Mouse (Mus musculus): ENCODE measurements around the gene Gen1. TPM values are rescaled to one million over a fixed set of nuclear protein-coding genes. Genes with fewer than 3 reads are reported as not detected.

Gene Gen1
- 0.56 and 1.2 TPM in 2 replicates for polyA plus RNA-seq (2012; rRNA removed)

- DNase-seq (ENCODE audit: low read depth, low spot score), result peak; percentile 82
- WGBS, result under 1% methylated on average over 82 of the region's 83 CpGs
Measured at GRCm38 (mm10) chr12:11265382-11266281, at the start of gene Gen1, which contains the start of gene Smc6. Gene Gen1 (minus strand): TSS chr12:11265801. Gene Smc6 (plus strand): TSS chr12:11265886.

- 45% methylated on average over 1 of the region's 1 CpGs for WGBS
- DNase-seq (ENCODE audit: low read depth, low spot score), result no peak
Measured at GRCm38 (mm10) chr12:11313840-11314239, 48.2 kb upstream of the Gen1 start.

GRCm38 (mm10) chr12:11311106-11311505 is 45.5 kb upstream of the Gen1 start:
- DNase-seq (ENCODE audit: low read depth, low spot score), result no peak
- 99% methylated on average over 2 of the region's 2 CpGs for WGBS

GRCm38 (mm10) chr12:11306753-11307645 is 41.4 kb upstream of the Gen1 start:
- WGBS, result 87% methylated on average over 8 of the region's 8 CpGs
- DNase-seq (ENCODE audit: low read depth, low spot score), result no peak

- 96% methylated on average over 1 of the region's 1 CpGs for WGBS
- no peak for DNase-seq (ENCODE audit: low read depth, low spot score)
Measured at GRCm38 (mm10) chr12:11300858-11301257, 35.3 kb upstream of the Gen1 start.

GRCm38 (mm10) chr12:11286382-11286781 is 20.8 kb upstream of the Gen1 start:
- no peak for DNase-seq (ENCODE audit: low read depth, low spot score)
- WGBS, result 94% methylated on average over 2 of the region's 2 CpGs

- 92% methylated on average over 2 of the region's 2 CpGs for WGBS
- no peak for DNase-seq (ENCODE audit: low read depth, low spot score)
Measured at GRCm38 (mm10) chr12:11281584-11281983, 16.0 kb upstream of the Gen1 start.

- 88% methylated on average over 3 of the region's 3 CpGs for WGBS
- DNase-seq (ENCODE audit: low read depth, low spot score), result no peak
Measured at GRCm38 (mm10) chr12:11279886-11280285, 14.3 kb upstream of the Gen1 start.

- WGBS, result 92% methylated on average over 6 of the region's 6 CpGs
- no peak for DNase-seq (ENCODE audit: low read depth, low spot score)
Measured at GRCm38 (mm10) chr12:11277207-11277606, 11.6 kb upstream of the Gen1 start.

GRCm38 (mm10) chr12:11276632-11277031 is 11.0 kb upstream of the Gen1 start:
- WGBS, result 91% methylated on average over 2 of the region's 2 CpGs
- no peak for DNase-seq (ENCODE audit: low read depth, low spot score)

GRCm38 (mm10) chr12:11273185-11273584 is 7.6 kb upstream of the Gen1 start:
- 65% methylated on average over 1 of the region's 1 CpGs for WGBS
- no peak for DNase-seq (ENCODE audit: low read depth, low spot score)

- 91% methylated on average over 4 of the region's 4 CpGs for WGBS
- DNase-seq (ENCODE audit: low read depth, low spot score), result no peak
Measured at GRCm38 (mm10) chr12:11272568-11272967, 7.0 kb upstream of the Gen1 start.

- no peak for DNase-seq (ENCODE audit: low read depth, low spot score)
- WGBS, result 12% methylated on average over 4 of the region's 4 CpGs
Measured at GRCm38 (mm10) chr12:11267030-11267429, 1.4 kb upstream of the Gen1 start.

GRCm38 (mm10) chr12:11266282-11266985 is 833 bp upstream of the Gen1 start:
- under 1% methylated on average over 51 of the region's 51 CpGs for WGBS
- DNase-seq (ENCODE audit: low read depth, low spot score), result no peak

- WGBS, result 1% methylated on average over 13 of the region's 13 CpGs
- no peak for DNase-seq (ENCODE audit: low read depth, low spot score)
Measured at GRCm38 (mm10) chr12:11264895-11265294, 706 bp downstream of the Gen1 start.

GRCm38 (mm10) chr12:11250322-11250721 is 15.3 kb downstream of the Gen1 start:
- no peak for DNase-seq (ENCODE audit: low read depth, low spot score)
- WGBS, result 80% methylated on average over 3 of the region's 3 CpGs

GRCm38 (mm10) chr12:11247460-11247859 is 18.1 kb downstream of the Gen1 start:
- no peak for DNase-seq (ENCODE audit: low read depth, low spot score)
- 100% methylated on average over 1 of the region's 1 CpGs for WGBS

- DNase-seq (ENCODE audit: low read depth, low spot score), result no peak
- 70% methylated on average over 2 of the region's 2 CpGs for WGBS
Measured at GRCm38 (mm10) chr12:11235996-11236395, 29.6 kb downstream of the Gen1 start.

GRCm38 (mm10) chr12:11230267-11230666 is 35.3 kb downstream of the Gen1 start:
- WGBS, result 69% methylated on average over 2 of the region's 2 CpGs
- no peak for DNase-seq (ENCODE audit: low read depth, low spot score)

Measured in large intestine, adult 2 months (tissue).